Mouse (Mus musculus): ENCODE data around the gene Olfr871. TPM values are rescaled to one million over a fixed set of nuclear protein-coding genes. Genes with fewer than 3 reads are reported as not detected.
"Not testable (repeated sequence)": the region's sequence is repeated elsewhere in the genome, so short reads cannot be mapped to it uniquely, and the experiment has no call there.

The Olfr871 gene
- polyA plus RNA-seq (2014; fragmentation: Nextera tagmentation; extraction: Ambion mirVana), result not detected in 2 replicates

- Histone ChIP-seq H3K27ac (ENCODE audit: low read length) (no peak within 1 kb of the TSS), H3K9ac (replicated peaks; ENCODE audit: low read depth, low read length) (no peak within 1 kb of the TSS), H3K36me3 (ENCODE audit: control insufficient read depth, insufficient read depth, low read length) (no peaks in the 10 kb centered on the region), H3K4me2 (replicated peaks; ENCODE audit: low read depth, low read length) (no peak within 1 kb of the TSS), H3K4me3 (ENCODE audit: low read depth, low read length) (no peak within 1 kb of the TSS), H3K9me3 (ENCODE audit: control insufficient read depth, low read depth, low read length) (0 out of 2 replicates have a peak, but pooled peaks cover 4% of the 10 kb centered on the region), H3K27me3 (ENCODE audit: control insufficient read depth, insufficient read depth, low read length) (no peaks in the 10 kb centered on the region), H3K4me1 (ENCODE audit: control insufficient read depth, insufficient read depth, low read length) (no peaks in the 10 kb centered on the region)
- ATAC-seq (ENCODE audit: insufficient number of reproducible peaks, insufficient read depth, low FRiP score, low read depth), result no peak
These were observed at the start of gene Olfr871 for GRCm38 (mm10) chr9:20211907-20212306. Gene Olfr871, plus strand, starts transcription at chr9:20212207.

DNA sequence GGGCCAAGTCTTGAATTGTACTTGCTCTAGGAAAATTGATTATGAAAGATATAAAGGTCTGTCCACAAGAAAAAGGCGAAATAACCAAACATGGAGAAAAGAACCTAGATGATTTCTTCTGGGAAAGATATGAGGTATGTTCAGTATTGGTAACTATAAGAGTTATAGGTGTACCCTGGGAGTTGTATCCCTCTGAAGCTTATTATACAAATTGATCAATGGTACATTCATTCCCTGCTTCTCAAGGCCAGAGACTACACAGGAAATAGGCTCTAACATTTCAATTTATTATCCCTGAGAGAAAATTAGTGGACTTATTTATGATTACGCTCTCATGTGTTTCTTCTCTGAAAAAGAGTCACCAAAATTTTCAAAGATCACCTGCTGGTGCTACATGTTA is 38.0 kb upstream of the Olfr871 start, which contains the start of gene Olfr870:
Gene Olfr870, minus strand, starts transcription at position 101 of the 400 bp plus-strand sequence.
- Histone ChIP-seq H3K36me3 (ENCODE audit: control insufficient read depth, insufficient read depth, low read length) (no peaks in the 10 kb centered on the region), H3K9me3 (ENCODE audit: control insufficient read depth, low read depth, low read length) (no peaks in the 10 kb centered on the region), H3K9ac (replicated peaks; ENCODE audit: low read depth, low read length) (no peak within 1 kb of the TSS), H3K27ac (ENCODE audit: low read length) (no peak within 1 kb of the TSS), H3K4me2 (replicated peaks; ENCODE audit: low read depth, low read length) (no peak within 1 kb of the TSS), H3K27me3 (ENCODE audit: control insufficient read depth, insufficient read depth, low read length) (no peaks in the 10 kb centered on the region), H3K4me1 (ENCODE audit: control insufficient read depth, insufficient read depth, low read length) (no peaks in the 10 kb centered on the region), H3K4me3 (ENCODE audit: low read depth, low read length) (no peak within 1 kb of the TSS)
- WGBS, result 80% methylated on average over 2 of the region's 2 CpGs
- no peak for ATAC-seq (ENCODE audit: insufficient number of reproducible peaks, insufficient read depth, low FRiP score, low read depth)

- Histone ChIP-seq H3K27ac (ENCODE audit: low read length) (no peak overlapping the region), H3K9me3 (ENCODE audit: control insufficient read depth, low read depth, low read length) (no peaks in the 10 kb centered on the region), H3K27me3 (ENCODE audit: control insufficient read depth, insufficient read depth, low read length) (no peaks in the 10 kb centered on the region), H3K36me3 (ENCODE audit: control insufficient read depth, insufficient read depth, low read length) (no peaks in the 10 kb centered on the region), H3K4me1 (ENCODE audit: control insufficient read depth, insufficient read depth, low read length) (no peaks in the 10 kb centered on the region), H3K9ac (replicated peaks; ENCODE audit: low read depth, low read length) (no peak overlapping the region), H3K4me2 (replicated peaks; ENCODE audit: low read depth, low read length) (no peak overlapping the region), H3K4me3 (ENCODE audit: low read depth, low read length) (no peak overlapping the region)
- no peak for ATAC-seq (ENCODE audit: insufficient number of reproducible peaks, insufficient read depth, low FRiP score, low read depth)
- WGBS, result 70% methylated on average over 5 of the region's 5 CpGs
These were observed 32.5 kb upstream of the Olfr871 start for GRCm38 (mm10) chr9:20179463-20179862.

DNA sequence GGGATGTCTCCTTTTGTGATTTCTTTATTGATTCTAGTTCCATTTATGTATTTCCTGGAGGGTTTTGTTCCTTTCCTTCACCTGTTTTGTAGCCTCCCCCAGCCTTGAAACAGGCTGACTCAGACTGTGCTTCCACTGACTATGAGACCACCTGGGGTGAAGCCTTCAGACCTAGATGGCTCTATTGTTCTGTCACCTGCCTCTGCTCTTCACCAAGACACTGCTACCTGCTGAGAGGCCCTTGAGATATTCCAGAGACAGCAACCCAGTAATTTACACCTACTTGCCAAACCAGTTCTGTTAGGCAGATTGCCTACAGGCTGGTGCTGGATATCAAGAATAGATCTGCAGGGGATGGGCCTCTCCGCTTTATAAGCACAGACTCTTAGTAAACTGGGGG is 9.9 kb upstream of the Olfr871 start:
- no peaks in the 10 kb centered on the region for H3K36me3 ChIP-seq (ENCODE audit: control insufficient read depth, insufficient read depth, low read length)
- H3K9ac ChIP-seq (replicated peaks; ENCODE audit: low read depth, low read length), result no peak overlapping the region
- ATAC-seq (ENCODE audit: insufficient number of reproducible peaks, insufficient read depth, low FRiP score, low read depth), result no peak
- H3K4me3 ChIP-seq (ENCODE audit: low read depth, low read length), result no peak overlapping the region
- no peaks in the 10 kb centered on the region for H3K4me1 ChIP-seq (ENCODE audit: control insufficient read depth, insufficient read depth, low read length)
- no peak overlapping the region for H3K27ac ChIP-seq (ENCODE audit: low read length)
- no peaks in the 10 kb centered on the region for H3K27me3 ChIP-seq (ENCODE audit: control insufficient read depth, insufficient read depth, low read length)
- 71% methylated on average over 1 of the region's 1 CpGs for WGBS
- H3K9me3 ChIP-seq (ENCODE audit: control insufficient read depth, low read depth, low read length), result no peaks in the 10 kb centered on the region; the same call in 1 of the 2 replicates
- H3K4me2 ChIP-seq (replicated peaks; ENCODE audit: low read depth, low read length), result no peak overlapping the region

DNA sequence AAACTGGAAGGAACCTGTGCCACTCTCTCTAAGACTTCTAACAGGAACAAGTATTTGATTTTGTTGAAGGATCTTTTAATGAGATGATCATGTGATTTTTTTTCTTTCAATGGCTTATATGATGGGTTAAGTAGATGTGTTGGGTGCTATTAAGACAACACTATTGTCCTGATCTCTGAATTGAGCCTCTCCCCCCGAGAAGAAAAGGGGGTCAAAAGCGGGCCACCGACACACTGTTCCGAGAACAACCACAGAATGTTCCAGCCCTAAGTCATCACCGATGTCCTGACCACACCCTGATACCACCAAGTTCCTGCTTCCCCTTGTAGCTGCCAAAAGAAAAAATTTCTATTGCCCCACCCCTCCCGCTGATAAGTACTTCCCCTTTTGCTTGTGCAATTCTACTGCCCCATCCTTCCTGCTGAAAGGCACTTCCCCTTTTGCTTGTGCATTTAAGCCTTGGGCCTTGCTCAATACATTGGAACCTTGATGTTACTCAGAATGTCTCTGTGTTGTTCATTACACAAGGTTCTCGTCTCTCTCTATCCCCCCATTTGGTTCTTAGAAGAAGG is 8.5 kb upstream of the Olfr871 start:
- not testable (repeated sequence) for H3K4me3 ChIP-seq (ENCODE audit: low read depth, low read length); H3K4me1 ChIP-seq (ENCODE audit: control insufficient read depth, insufficient read depth, low read length); H3K27me3 ChIP-seq (ENCODE audit: control insufficient read depth, insufficient read depth, low read length); H3K9me3 ChIP-seq (ENCODE audit: control insufficient read depth, low read depth, low read length); H3K9ac ChIP-seq (replicated peaks; ENCODE audit: low read depth, low read length); ATAC-seq (ENCODE audit: insufficient number of reproducible peaks, insufficient read depth, low FRiP score, low read depth); H3K4me2 ChIP-seq (replicated peaks; ENCODE audit: low read depth, low read length); H3K36me3 ChIP-seq (ENCODE audit: control insufficient read depth, insufficient read depth, low read length); H3K27ac ChIP-seq (ENCODE audit: low read length)
- WGBS, result 83% methylated on average over 7 of the region's 7 CpGs

DNA sequence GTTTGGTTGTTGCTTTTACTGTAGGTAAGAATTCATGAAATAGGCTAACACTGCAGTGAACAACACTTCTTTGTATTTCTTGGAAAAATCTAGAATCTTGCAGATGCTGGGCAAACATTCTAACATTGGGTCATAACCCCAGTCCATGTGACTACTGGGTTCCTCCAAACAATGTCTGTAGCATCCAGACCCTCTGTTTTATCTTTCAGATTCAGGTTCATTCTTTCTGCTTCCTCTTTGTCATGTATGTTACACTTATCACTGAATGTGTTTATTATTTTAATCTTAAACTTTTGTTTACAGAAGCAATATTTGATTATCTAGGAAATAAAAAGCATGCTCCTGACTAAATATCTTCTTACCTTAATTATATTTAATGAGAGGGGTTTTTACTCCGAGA is 1.2 kb upstream of the Olfr871 start:
- ATAC-seq (ENCODE audit: insufficient number of reproducible peaks, insufficient read depth, low FRiP score, low read depth), result no peak
- 45% methylated on average over 1 of the region's 1 CpGs for WGBS
- H3K4me1 ChIP-seq (ENCODE audit: control insufficient read depth, insufficient read depth, low read length), result no peaks in the 10 kb centered on the region

GRCm38 (mm10) chr9:20211477-20211876 is 530 bp upstream of the Olfr871 start:
- Histone ChIP-seq H3K4me3 (ENCODE audit: low read depth, low read length) (no peak overlapping the region), H3K36me3 (ENCODE audit: control insufficient read depth, insufficient read depth, low read length) (no peaks in the 10 kb centered on the region), H3K27ac (ENCODE audit: low read length) (no peak overlapping the region), H3K9me3 (ENCODE audit: control insufficient read depth, low read depth, low read length) (0 out of 2 replicates have a peak, but pooled peaks cover 4% of the 10 kb centered on the region), H3K4me2 (replicated peaks; ENCODE audit: low read depth, low read length) (no peak overlapping the region), H3K9ac (replicated peaks; ENCODE audit: low read depth, low read length) (no peak overlapping the region), H3K27me3 (ENCODE audit: control insufficient read depth, insufficient read depth, low read length) (no peaks in the 10 kb centered on the region), H3K4me1 (ENCODE audit: control insufficient read depth, insufficient read depth, low read length) (no peaks in the 10 kb centered on the region)
- 66% methylated on average over 2 of the region's 2 CpGs for WGBS
- no peak for ATAC-seq (ENCODE audit: insufficient number of reproducible peaks, insufficient read depth, low FRiP score, low read depth)

More for the DNA sequence above, 1.2 kb upstream of the Olfr871 start:
- no peak overlapping the region for H3K4me3 ChIP-seq (ENCODE audit: low read depth, low read length)
- H3K4me2 ChIP-seq (replicated peaks; ENCODE audit: low read depth, low read length), result no peak overlapping the region
- H3K27me3 ChIP-seq (ENCODE audit: control insufficient read depth, insufficient read depth, low read length), result no peaks in the 10 kb centered on the region
- H3K36me3 ChIP-seq (ENCODE audit: control insufficient read depth, insufficient read depth, low read length), result no peaks in the 10 kb centered on the region
- H3K9ac ChIP-seq (replicated peaks; ENCODE audit: low read depth, low read length), result no peak overlapping the region
- H3K9me3 ChIP-seq (ENCODE audit: control insufficient read depth, low read depth, low read length), result 0 out of 2 replicates have a peak, but pooled peaks cover 4% of the 10 kb centered on the region
- H3K27ac ChIP-seq (ENCODE audit: low read length), result no peak overlapping the region

DNA sequence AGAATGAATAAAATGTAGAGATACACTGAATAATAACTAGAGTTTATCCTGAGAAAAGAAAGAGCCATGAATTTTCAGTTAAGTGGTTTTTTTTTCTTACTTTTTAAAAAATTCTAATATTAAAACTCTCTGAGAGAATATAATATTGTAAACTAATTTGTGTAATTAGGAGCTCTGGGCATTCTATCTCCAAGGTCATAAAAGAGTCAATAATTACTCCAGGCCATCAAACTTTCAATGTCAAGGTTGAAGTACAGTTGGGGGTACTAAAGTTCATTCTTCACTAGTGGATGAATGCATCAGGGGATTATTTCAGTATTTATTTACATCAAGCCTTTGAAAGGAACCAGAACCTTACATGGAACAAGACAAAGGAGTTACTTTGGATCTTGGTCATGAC is 24.8 kb downstream of the Olfr871 start, which contains the start of gene Olfr872:
Gene Olfr872, plus strand, starts transcription at position 301 of the 400 bp plus-strand sequence.
- Histone ChIP-seq H3K4me3 (ENCODE audit: low read depth, low read length) (no peak within 1 kb of the TSS), H3K36me3 (ENCODE audit: control insufficient read depth, insufficient read depth, low read length) (no peaks in the 10 kb centered on the region), H3K9me3 (ENCODE audit: control insufficient read depth, low read depth, low read length) (no peaks in the 10 kb centered on the region), H3K4me2 (replicated peaks; ENCODE audit: low read depth, low read length) (no peak within 1 kb of the TSS), H3K27ac (ENCODE audit: low read length) (no peak within 1 kb of the TSS), H3K27me3 (ENCODE audit: control insufficient read depth, insufficient read depth, low read length) (no peaks in the 10 kb centered on the region), H3K9ac (replicated peaks; ENCODE audit: low read depth, low read length) (no peak within 1 kb of the TSS), H3K4me1 (ENCODE audit: control insufficient read depth, insufficient read depth, low read length) (no peaks in the 10 kb centered on the region)
- ATAC-seq (ENCODE audit: insufficient number of reproducible peaks, insufficient read depth, low FRiP score, low read depth), result no peak

DNA sequence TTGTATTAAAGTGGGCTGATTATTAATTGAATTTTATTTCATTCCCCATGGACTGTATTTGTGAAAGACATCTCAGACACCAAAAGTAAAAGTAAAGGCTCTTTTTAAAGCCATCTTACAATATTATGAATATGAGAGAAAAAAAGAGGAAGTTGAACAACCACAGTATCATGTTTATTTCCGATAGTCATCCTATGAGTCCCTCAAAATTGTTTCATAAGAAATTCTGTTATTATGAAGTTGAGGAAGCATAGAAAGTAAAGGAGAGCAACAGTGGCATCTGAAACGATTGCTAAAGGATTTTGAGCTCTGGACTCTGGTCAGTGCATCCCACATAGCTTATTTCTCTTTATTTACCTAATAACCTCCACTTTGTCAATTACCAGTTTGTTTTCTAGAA is 25.4 kb downstream of the Olfr871 start:
- Histone ChIP-seq H3K27me3 (ENCODE audit: control insufficient read depth, insufficient read depth, low read length) (no peaks in the 10 kb centered on the region), H3K9me3 (ENCODE audit: control insufficient read depth, low read depth, low read length) (no peaks in the 10 kb centered on the region)
- WGBS, result 68% methylated on average over 2 of the region's 2 CpGs

More for the DNA sequence above, 25.4 kb downstream of the Olfr871 start:
- no peaks in the 10 kb centered on the region for H3K4me1 ChIP-seq (ENCODE audit: control insufficient read depth, insufficient read depth, low read length)
- no peak overlapping the region for H3K4me2 ChIP-seq (replicated peaks; ENCODE audit: low read depth, low read length)
- H3K36me3 ChIP-seq (ENCODE audit: control insufficient read depth, insufficient read depth, low read length), result no peaks in the 10 kb centered on the region
- ATAC-seq (ENCODE audit: insufficient number of reproducible peaks, insufficient read depth, low FRiP score, low read depth), result no peak
- H3K9ac ChIP-seq (replicated peaks; ENCODE audit: low read depth, low read length), result no peak overlapping the region
- H3K27ac ChIP-seq (ENCODE audit: low read length), result no peak overlapping the region
- no peak overlapping the region for H3K4me3 ChIP-seq (ENCODE audit: low read depth, low read length)

All from stomach, embryonic 14.5 days (tissue).